Mouse (Mus musculus): Measurements from ENCODE around the gene Gm28048.

GRCm38 (mm10) chr11:22872307-22872680 lies 109.6 kb downstream of the Gm28048 start:
- no peak for TF ChIP-seq CTCF (IDR thresholded peaks at IDR 0.05; ENCODE audit: borderline replicate concordance, insufficient read depth, low read depth, low read length)
- TF ChIP-seq POLR2A (IDR thresholded peaks at IDR 0.05; ENCODE audit: borderline replicate concordance, insufficient read depth, low read length) = no peak

Data from cerebellum, adult 2 months (tissue).